Mouse (Mus musculus) intestine, postnatal 0 days (tissue): ENCODE measurements around the gene Gm11077. TPM values are rescaled to one million over a fixed set of nuclear protein-coding genes. Genes with fewer than 3 reads are reported as not detected.

ENCODE experiments used
- ATAC-seq: fragments of 200-750 bp; cut with Nextera tagmentation; 2 replicates; pipeline ENCODE4 v1.8.0; 2017; ENCODE audit warnings: mild to moderate bottlenecking, moderate TSS enrichment, moderate library complexity
- H3K27ac ChIP-seq: fragments of 300-500 bp; sonication (generic); 2 replicates; pipeline ENCODE4 v1.5.1; 2014; ENCODE audit warnings: mild to moderate bottlenecking, low read depth, low read length, moderate library complexity
- H3K27me3 ChIP-seq: fragments of 300-500 bp; sonication (generic); replicated peaks from 2 replicates; pipeline ENCODE4 v1.6.1; 2014; ENCODE audit warnings: low read length, mixed read lengths; ENCODE audit not compliant: control insufficient read depth, insufficient read depth
- H3K36me3 ChIP-seq: fragments of 300-500 bp; sonication (generic); 2 replicates; pipeline ENCODE4 v1.6.1; 2014; ENCODE audit warnings: mild to moderate bottlenecking, moderate library complexity; ENCODE audit not compliant: control insufficient read depth, insufficient read depth
- H3K4me1 ChIP-seq: fragments of 300-500 bp; sonication (generic); replicated peaks from 2 replicates; pipeline ENCODE4 v1.6.1; 2014; ENCODE audit warnings: antibody characterized with exemption, low read length, mixed read lengths; ENCODE audit not compliant: control insufficient read depth, insufficient read depth
- H3K4me2 ChIP-seq: fragments of 300-500 bp; sonication (generic); replicated peaks from 2 replicates; pipeline ENCODE4 v1.6.1; 2014; ENCODE audit warnings: low read depth, mild to moderate bottlenecking, moderate library complexity
- H3K4me3 ChIP-seq: fragments of 300-500 bp; sonication (generic); 2 replicates; pipeline ENCODE4 v1.5.1; 2014; ENCODE audit warnings: low read depth, low read length
- H3K9ac ChIP-seq: fragments of 300-500 bp; sonication (generic); 2 replicates; pipeline ENCODE4 v1.6.1; 2014; ENCODE audit warnings: mild to moderate bottlenecking, low read depth, low read length
- H3K9me3 ChIP-seq: fragments of 300-500 bp; sonication (generic); 2 replicates; pipeline ENCODE4 v1.6.1; 2016; ENCODE audit warnings: mixed run types; ENCODE audit not compliant: control insufficient read depth
- CTCF ChIP-seq: sonication (generic); IDR thresholded peaks from 2 replicates; pipeline ENCODE4 v1.5.1; 2016; ENCODE audit warnings: low read depth, mild to moderate bottlenecking, control low read depth, antibody characterized with exemption, moderate library complexity
- WGBS: fragments of 180-500 bp; shearing (Covaris S2); extraction: QIAGEN DNeasy Blood & Tissue Kit; methylation state at CpG from one replicate; pipeline ENCODE4 v1.1.7; 2014; 5-methylcytosine and 5-hydroxymethylcytosine counted together
- polyA plus RNA-seq: library from polyadenylated mRNA; unstranded; fragments of >200 nt; fragmentation: Nextera tagmentation; extraction: Ambion mirVana; gene quantifications from 2 replicates; pipeline ENCODE4 v1.2.1, GENCODE M21; 2015

The Gm11077 gene
- polyA plus RNA-seq, 1 experiment from 2014 or later = not detected

- no peak for ATAC-seq
- no peaks in the 10 kb centered on the region for H3K9me3 ChIP-seq
- no peaks in the 10 kb centered on the region for H3K36me3 ChIP-seq
- H3K27ac ChIP-seq = no peak overlapping the region
- H3K9ac ChIP-seq = no peak overlapping the region
- H3K4me1 ChIP-seq = no peaks in the 10 kb centered on the region
- WGBS = 79% methylated on average over 1 of the region's 1 CpGs
- no peak overlapping the region for H3K4me2 ChIP-seq
- no peak overlapping the region for H3K4me3 ChIP-seq
- no peak for TF ChIP-seq CTCF
- H3K27me3 ChIP-seq = 0 out of 2 replicates have a peak, but pooled peaks cover 4% of the 10 kb centered on the region
These were observed 2.3 kb downstream of the Gm11077 start for GRCm38 (mm10) chr6:140731402-140731730.

GRCm38 (mm10) chr6:140732971-140733640, 4.0 kb downstream of the Gm11077 start:
- no peak for TF ChIP-seq CTCF
- peak overlapping the region; percentile 22; the same call in 1 of the 2 replicates for H3K9ac ChIP-seq
- no peaks in the 10 kb centered on the region for H3K4me1 ChIP-seq
- 33% methylated on average over 10 of the region's 10 CpGs for WGBS
- H3K9me3 ChIP-seq = no peaks in the 10 kb centered on the region
- H3K4me2 ChIP-seq = peak overlapping the region; percentile 55
- no peaks in the 10 kb centered on the region for H3K36me3 ChIP-seq
- H3K27me3 ChIP-seq = 0 out of 2 replicates have a peak, but pooled peaks cover 4% of the 10 kb centered on the region
- peak overlapping the region; percentile 18 for H3K4me3 ChIP-seq
- H3K27ac ChIP-seq = no peak overlapping the region
- ATAC-seq = no peak

DNA sequence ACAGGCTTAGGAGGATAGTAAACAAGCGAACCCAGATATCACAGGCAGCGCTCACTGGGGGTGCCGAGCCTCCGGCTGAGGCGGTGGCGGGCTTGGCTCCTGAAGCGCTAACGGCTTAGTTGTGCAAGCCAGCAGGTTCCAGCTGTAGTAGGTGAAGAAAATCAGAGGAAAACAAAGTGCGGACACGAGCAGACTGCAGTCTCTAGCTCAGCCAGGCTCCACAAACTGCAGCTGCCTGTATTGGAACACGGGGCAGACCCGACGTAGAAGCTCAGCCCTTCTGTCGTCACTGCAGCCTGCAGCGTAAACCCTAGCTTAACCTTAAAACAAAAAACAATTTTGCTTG, 4.5 kb downstream of the Gm11077 start:
- no peaks in the 10 kb centered on the region for H3K9me3 ChIP-seq
- peak overlapping the region; percentile 22; the same call in 1 of the 2 replicates for H3K9ac ChIP-seq
- peak overlapping the region; percentile 18 for H3K4me3 ChIP-seq
- H3K4me1 ChIP-seq = no peaks in the 10 kb centered on the region
- H3K27me3 ChIP-seq = 0 out of 2 replicates have a peak, but pooled peaks cover 4% of the 10 kb centered on the region
- WGBS = 7% methylated on average over 15 of the region's 15 CpGs
- TF ChIP-seq CTCF = no peak
- ATAC-seq = no peak
- H3K36me3 ChIP-seq = no peaks in the 10 kb centered on the region
- H3K27ac ChIP-seq = no peak overlapping the region
- H3K4me2 ChIP-seq = peak overlapping the region; percentile 55

- Histone ChIP-seq H3K27me3 (no peaks in the 10 kb centered on the region), H3K4me3 (no peak overlapping the region), H3K4me2 (no peak overlapping the region), H3K36me3 (no peaks in the 10 kb centered on the region), H3K9ac (no peak overlapping the region), H3K9me3 (no peaks in the 10 kb centered on the region), H3K27ac (no peak overlapping the region), H3K4me1 (no peaks in the 10 kb centered on the region)
- no peak for TF ChIP-seq CTCF
- ATAC-seq = no peak
- WGBS = 77% methylated on average over 3 of the region's 3 CpGs
These were observed 16.5 kb downstream of the Gm11077 start for GRCm38 (mm10) chr6:140745586-140745985.

DNA sequence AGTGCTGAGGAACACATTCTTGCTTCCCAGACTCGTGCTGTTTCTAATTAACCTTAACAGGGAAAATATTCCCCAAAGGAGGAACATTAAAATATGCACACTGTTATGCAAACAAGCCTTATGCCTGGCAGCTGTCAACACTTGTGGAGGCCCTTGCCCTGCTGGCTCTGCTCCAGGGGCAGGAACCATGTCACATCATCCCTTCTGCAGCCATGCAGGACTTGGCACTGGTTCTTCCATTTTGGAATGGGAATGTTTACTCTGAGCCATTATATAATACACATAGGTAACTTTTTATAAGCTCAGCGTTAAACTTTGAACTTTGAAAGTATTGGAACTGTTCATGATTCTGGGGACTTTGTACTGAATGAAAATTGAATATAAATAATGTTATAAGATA, 18.5 kb downstream of the Gm11077 start:
- H3K27ac ChIP-seq = no peak overlapping the region
- H3K36me3 ChIP-seq = no peaks in the 10 kb centered on the region
- 84% methylated on average over 2 of the region's 2 CpGs for WGBS
- TF ChIP-seq CTCF = no peak
- no peak overlapping the region for H3K4me2 ChIP-seq
- ATAC-seq = no peak
- H3K9me3 ChIP-seq = no peaks in the 10 kb centered on the region
- H3K27me3 ChIP-seq = no peaks in the 10 kb centered on the region
- H3K4me1 ChIP-seq = no peaks in the 10 kb centered on the region
- no peak overlapping the region for H3K9ac ChIP-seq
- no peak overlapping the region for H3K4me3 ChIP-seq

GRCm38 (mm10) chr6:140750371-140751080, 21.4 kb downstream of the Gm11077 start:
- no peaks in the 10 kb centered on the region for H3K4me1 ChIP-seq
- WGBS = 78% methylated on average over 8 of the region's 8 CpGs
- H3K9me3 ChIP-seq = no peaks in the 10 kb centered on the region
- no peaks in the 10 kb centered on the region for H3K36me3 ChIP-seq
- no peaks in the 10 kb centered on the region for H3K27me3 ChIP-seq
- H3K4me2 ChIP-seq = no peak overlapping the region
- H3K9ac ChIP-seq = no peak overlapping the region
- H3K4me3 ChIP-seq = no peak overlapping the region
- no peak for ATAC-seq
- TF ChIP-seq CTCF = no peak
- H3K27ac ChIP-seq = no peak overlapping the region
